8 mouse cellular contexts compared by ENCODE assay signal in genomic region chr10:95336781-95337544, GRCm38 (mm10). TPM values are rescaled to one million over a fixed set of nuclear protein-coding genes. Genes with fewer than 3 reads are reported as not detected.
DNase-seq lines count a peak whose midpoint lies in the region; ATAC-seq and TF ChIP-seq lines count a peak whose summit lies in the region.

No protein-coding gene starts in this region.

- H3K4me2 ChIP-seq in hindbrain, embryonic 11.5 days (replicated peaks; ENCODE audit: low read depth, low read length) = no peak overlapping the region
- no peak overlapping the region for H3K4me2 ChIP-seq in hindbrain, embryonic 13.5 days
- H3K4me2 ChIP-seq in heart, embryonic 11.5 days = peak overlapping the region; percentile 35; the same call in 1 of the 2 replicates
- no peak overlapping the region for H3K4me2 ChIP-seq in midbrain, embryonic 13.5 days (replicated peaks)

- WGBS in hindbrain, embryonic 11.5 days = 34% methylated on average over 4 of the region's 4 CpGs
- WGBS in hindbrain, embryonic 13.5 days = 17% methylated on average over 3 of the region's 4 CpGs
- 11% methylated on average over 4 of the region's 4 CpGs for WGBS in heart, embryonic 11.5 days (ENCODE audit: insufficient replicate concordance)
- 33% methylated on average over 4 of the region's 4 CpGs for WGBS in midbrain, embryonic 13.5 days
- 24% methylated on average over 4 of the region's 4 CpGs for WGBS in lung, adult 2 months

- no peaks in the 10 kb centered on the region for H3K36me3 ChIP-seq in hindbrain, embryonic 11.5 days (ENCODE audit: control insufficient read depth, insufficient read depth, low read length)
- no peaks in the 10 kb centered on the region for H3K36me3 ChIP-seq in hindbrain, embryonic 13.5 days
- H3K36me3 ChIP-seq in heart, embryonic 11.5 days (ENCODE audit: control insufficient read depth, insufficient read depth, low read length) = no peaks in the 10 kb centered on the region
- no peaks in the 10 kb centered on the region for H3K36me3 ChIP-seq in midbrain, embryonic 13.5 days

- no peaks in the 10 kb centered on the region for H3K9me3 ChIP-seq in hindbrain, embryonic 11.5 days (ENCODE audit: control insufficient read depth, low read length)
- H3K9me3 ChIP-seq in hindbrain, embryonic 13.5 days = no peaks in the 10 kb centered on the region
- no peaks in the 10 kb centered on the region for H3K9me3 ChIP-seq in heart, embryonic 11.5 days (replicated peaks; ENCODE audit: control insufficient read depth, low read length)
- no peaks in the 10 kb centered on the region; the same call in 1 of the 2 replicates for H3K9me3 ChIP-seq in midbrain, embryonic 13.5 days

- no peak overlapping the region for H3K4me3 ChIP-seq in hindbrain, embryonic 11.5 days (ENCODE audit: low read depth, low read length)
- no peak overlapping the region for H3K4me3 ChIP-seq in hindbrain, embryonic 13.5 days
- H3K4me3 ChIP-seq in heart, embryonic 11.5 days (ENCODE audit: low read depth, low read length) = no peak overlapping the region
- H3K4me3 ChIP-seq in midbrain, embryonic 13.5 days (replicated peaks) = no peak overlapping the region
- no peak overlapping the region for H3K4me3 ChIP-seq in lung, adult 2 months (replicated peaks; ENCODE audit: extremely low read depth, low read depth, low read length)

- no peak overlapping the region for H3K9ac ChIP-seq in hindbrain, embryonic 11.5 days (ENCODE audit: low read depth, low read length)
- H3K9ac ChIP-seq in hindbrain, embryonic 13.5 days = no peak overlapping the region
- no peak overlapping the region for H3K9ac ChIP-seq in heart, embryonic 11.5 days (ENCODE audit: low read depth, low read length)
- no peak overlapping the region for H3K9ac ChIP-seq in midbrain, embryonic 13.5 days (replicated peaks)

- ATAC-seq in hindbrain, embryonic 11.5 days (ENCODE audit: low FRiP score) = peak; percentile 40
- no peak for ATAC-seq in hindbrain, embryonic 13.5 days (ENCODE audit: low FRiP score)
- no peak for ATAC-seq in heart, embryonic 11.5 days (replicated peaks; ENCODE audit: insufficient number of reproducible peaks, low FRiP score, low TSS enrichment)
- ATAC-seq in midbrain, embryonic 13.5 days = peak; percentile 58

- no peaks in the 10 kb centered on the region for H3K27me3 ChIP-seq in hindbrain, embryonic 11.5 days (ENCODE audit: control insufficient read depth, insufficient read depth, low read length)
- no peaks in the 10 kb centered on the region for H3K27me3 ChIP-seq in hindbrain, embryonic 13.5 days
- no peaks in the 10 kb centered on the region for H3K27me3 ChIP-seq in heart, embryonic 11.5 days (ENCODE audit: control insufficient read depth, insufficient read depth, low read length)
- no peaks in the 10 kb centered on the region for H3K27me3 ChIP-seq in midbrain, embryonic 13.5 days

- no peak overlapping the region for H3K27ac ChIP-seq in hindbrain, embryonic 11.5 days (ENCODE audit: low read depth, low read length)
- H3K27ac ChIP-seq in hindbrain, embryonic 13.5 days = no peak overlapping the region
- no peak overlapping the region for H3K27ac ChIP-seq in heart, embryonic 11.5 days (ENCODE audit: low read depth, low read length)
- no peak overlapping the region; the same call in 1 of the 2 replicates for H3K27ac ChIP-seq in midbrain, embryonic 13.5 days

- peak; percentile 18 for DNase-seq in hindbrain, embryonic 11.5 days (ENCODE audit: low spot score)
- DNase-seq in NIH3T3 (ENCODE audit: low read depth) = peak; percentile 65
- no peak for DNase-seq in cerebellum, postnatal 10 days
- no peak for DNase-seq in lung, adult 2 months
- no peak for DNase-seq in right cerebral cortex, adult 2 months (ENCODE audit: low spot score in 2 of 2)

- TF ChIP-seq CTCF in lung, adult 2 months (IDR thresholded peaks at IDR 0.05; ENCODE audit: insufficient read depth, low read length) = no peak

- 0 out of 2 replicates have a peak, but pooled peaks cover 3% of the 10 kb centered on the region for H3K4me1 ChIP-seq in hindbrain, embryonic 11.5 days (replicated peaks; ENCODE audit: control insufficient read depth, insufficient read depth, low read length)
- peaks cover 7% of the 10 kb centered on the region for H3K4me1 ChIP-seq in hindbrain, embryonic 13.5 days (replicated peaks)
- H3K4me1 ChIP-seq in heart, embryonic 11.5 days (ENCODE audit: control insufficient read depth, insufficient read depth, low read length) = peaks cover 8% of the 10 kb centered on the region
- peaks cover 10% of the 10 kb centered on the region for H3K4me1 ChIP-seq in midbrain, embryonic 13.5 days (replicated peaks)
- no peaks in the 10 kb centered on the region for H3K4me1 ChIP-seq in lung, adult 2 months (ENCODE audit: control insufficient read depth, insufficient read depth, low read length)

- TF ChIP-seq POLR2A in lung, adult 2 months (IDR thresholded peaks at IDR 0.05; ENCODE audit: borderline replicate concordance, extremely low read depth, low read depth, low read length) = no peak

RNA-seq across cellular contexts. Expression of gene Cradd, which starts 13.0 kb away (rescaled TPM):
- 16.0 and 17.6 TPM in 2 replicates for polyA plus RNA-seq in hindbrain, embryonic 11.5 days (2014; fragmentation: Nextera tagmentation; extraction: Ambion mirVana)
- polyA plus RNA-seq in hindbrain, embryonic 13.5 days (2015; fragmentation: Nextera tagmentation; extraction: Ambion mirVana) = 10.3 and 11.7 TPM in 2 replicates
- 10.6 and 11.7 TPM in 2 replicates for polyA plus RNA-seq in heart, embryonic 11.5 days (2014; fragmentation: Nextera tagmentation; extraction: Ambion mirVana)
- polyA plus RNA-seq in midbrain, embryonic 13.5 days (2015; fragmentation: Nextera tagmentation; extraction: Ambion mirVana) = 10.1 and 10.7 TPM in 2 replicates
- polyA plus RNA-seq in lung, adult 2 months (2012; rRNA removed) = 21.0 and 21.8 TPM in 2 replicates

Comparison
In these comparisons a context has a peak if more than half of its experiments do, and no peak if none do; other contexts are left out.
1. ATAC-seq: peak in hindbrain, embryonic 11.5 days (single experiment) and midbrain, embryonic 13.5 days (single experiment); none in hindbrain, embryonic 13.5 days (single experiment) and heart, embryonic 11.5 days (single experiment).
2. DNase-seq: peak in hindbrain, embryonic 11.5 days (single experiment) and NIH3T3 (single experiment); none in cerebellum, postnatal 10 days (0 of 2), lung, adult 2 months (single experiment) and right cerebral cortex, adult 2 months (0 of 2).